Mouse (Mus musculus) cerebellum, postnatal 36 days (tissue): ENCODE results near the gene Olfr1166.
"Not testable (repeated sequence)": the region's sequence is repeated elsewhere in the genome, so short reads cannot be mapped to it uniquely, and the experiment has no call there.

Experiments
- DNase-seq, 2 experiments: peaks; one replicate each; pipeline ENCODE4 v3.0.0; 2021 to 2022; ENCODE audit warnings: mixed read lengths in 2 of 2

The Olfr1166 gene

DNA sequence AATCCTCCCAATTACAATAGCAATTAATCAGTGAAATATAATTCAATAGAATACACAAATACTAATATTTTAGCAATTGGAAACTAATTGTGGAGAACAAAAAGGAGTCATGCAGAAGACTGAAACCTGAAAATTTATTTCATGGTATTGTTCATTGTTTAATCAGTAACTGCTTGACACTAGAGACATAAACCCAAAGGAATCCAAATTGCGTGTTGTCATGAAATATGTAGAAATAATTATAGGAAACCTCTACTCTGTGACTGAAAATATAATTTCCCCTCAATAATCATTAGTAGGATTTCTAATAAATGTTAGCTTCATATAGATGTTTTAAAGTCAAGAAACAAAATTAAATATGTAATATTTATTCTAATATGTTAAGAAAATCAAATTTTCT is at the start of gene Olfr1166:
Olfr1166 (minus strand) TSS at position 101 of the 400 bp plus-strand sequence.
- no peak for DNase-seq

DNA sequence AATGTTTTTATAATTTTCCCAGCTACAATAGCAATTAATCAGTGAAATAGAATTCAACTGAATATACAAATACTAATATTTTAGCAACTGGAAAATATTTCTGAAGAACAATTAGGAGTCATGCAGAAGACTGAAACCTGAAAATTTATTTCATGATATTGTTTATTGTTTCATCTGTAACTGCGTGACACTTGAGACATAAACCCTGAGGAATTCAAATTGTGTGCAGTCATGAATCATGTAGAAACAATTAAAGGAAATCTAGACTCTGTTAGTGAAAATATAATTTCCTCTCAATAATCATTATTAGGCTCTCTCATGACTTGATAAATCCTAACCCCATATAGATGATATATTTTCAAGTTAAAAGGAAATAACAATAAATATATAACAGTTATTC is 27.0 kb upstream of the Olfr1166 start, which contains the start of gene Olfr1167:
Olfr1167 (minus strand) TSS at position 101 of the 400 bp plus-strand sequence.
- not testable (repeated sequence) for DNase-seq

DNA sequence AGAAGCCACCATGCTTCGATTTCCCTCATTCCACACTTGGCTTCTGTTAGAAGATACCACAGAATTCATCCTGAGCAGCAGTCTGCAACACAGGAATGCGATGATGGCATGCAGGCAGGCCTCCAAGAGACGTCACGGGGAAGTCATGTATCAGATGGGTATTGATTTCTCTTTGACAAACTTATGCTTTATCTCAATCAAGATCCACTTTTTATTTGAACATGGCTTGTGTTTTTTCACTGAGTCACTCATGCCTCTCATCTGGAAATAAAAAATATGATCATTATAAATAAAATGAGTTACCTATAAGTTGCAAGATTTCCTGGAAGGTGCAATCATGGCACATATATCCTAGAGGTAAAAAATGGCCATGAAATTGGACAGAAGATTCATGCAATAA is 34.2 kb downstream of the Olfr1166 start, which contains the start of gene Olfr1164:
Olfr1164 (minus strand) TSS at position 101 of the 400 bp plus-strand sequence.
- no peak for DNase-seq
